Mouse (Mus musculus) liver, embryonic 14.5 days (tissue): ENCODE results near the gene Klhl29. TPM values are rescaled to one million over a fixed set of nuclear protein-coding genes. Genes with fewer than 3 reads are reported as not detected.

Experiments used
- ATAC-seq: fragments of 200-750 bp; cut with Nextera tagmentation; 2 replicates; pipeline ENCODE4 v1.8.0; 2017; ENCODE audit warnings: moderate number of reproducible peaks, mild to moderate bottlenecking, moderate library complexity; ENCODE audit not compliant: insufficient read depth
- DNase-seq, 3 experiments: peaks; one replicate each; pipeline ENCODE4 v3.0.0-alpha.2; 2012 to 2013; ENCODE audit warnings: low read depth in 3 of 3, low spot score in 3 of 3
- H3K27ac ChIP-seq: fragments of 300-500 bp; sonication (generic); 2 replicates; pipeline ENCODE4 v1.5.1; 2014; ENCODE audit warnings: moderate library complexity, mild to moderate bottlenecking, control low read depth, inconsistent platforms
- H3K27me3 ChIP-seq: fragments of 300-500 bp; sonication (generic); 2 replicates; pipeline ENCODE4 v1.6.1; 2014; ENCODE audit warnings: mild to moderate bottlenecking, low read length, moderate library complexity; ENCODE audit not compliant: control insufficient read depth, insufficient read depth
- H3K36me3 ChIP-seq: fragments of 300-500 bp; sonication (generic); replicated peaks from 2 replicates; pipeline ENCODE4 v1.6.1; 2014; ENCODE audit warnings: low read depth; ENCODE audit not compliant: control insufficient read depth, insufficient read depth
- H3K4me1 ChIP-seq, 2 experiments: fragments of 200-500 bp in 1 of 2; fragments of 300-500 bp in 1 of 2; sonication (generic) in 1 of 2; replicated peaks; 2 replicates each; pipeline ENCODE4 v1.6.1; 2012 to 2014; ENCODE audit warnings: antibody characterized with exemption in 1 of 2, inconsistent platforms in 1 of 2, low read length in 1 of 2; ENCODE audit not compliant: control insufficient read depth in 2 of 2, insufficient read depth in 2 of 2
- H3K4me2 ChIP-seq: fragments of 300-500 bp; sonication (generic); 2 replicates; pipeline ENCODE4 v1.6.1; 2014; ENCODE audit warnings: low read depth, mild to moderate bottlenecking, control low read depth, moderate library complexity
- H3K4me3 ChIP-seq, 2 experiments: fragments of 200-500 bp in 1 of 2; fragments of 300-500 bp in 1 of 2; sonication (generic) in 1 of 2; 2 replicates each; pipeline ENCODE4 v1.5.1; 2012 to 2014; ENCODE audit warnings: low read depth in 2 of 2, low read length in 2 of 2, mild to moderate bottlenecking in 2 of 2, control low read depth in 1 of 2, inconsistent platforms in 1 of 2, moderate library complexity in 1 of 2; ENCODE audit not compliant: insufficient read depth in 1 of 2
- H3K9ac ChIP-seq: fragments of 300-500 bp; sonication (generic); replicated peaks from 2 replicates; pipeline ENCODE4 v1.6.1; 2014; ENCODE audit warnings: mild to moderate bottlenecking, control low read depth, moderate library complexity
- H3K9me3 ChIP-seq: fragments of 300-500 bp; sonication (generic); 2 replicates; pipeline ENCODE4 v1.6.1; 2016; ENCODE audit warnings: low read length, mixed read lengths; ENCODE audit not compliant: control insufficient read depth
- CTCF ChIP-seq: IDR thresholded peaks from 2 replicates; pipeline ENCODE4 v1.5.1; 2016; ENCODE audit warnings: antibody characterized with exemption, low read depth, control low read depth
- EP300 ChIP-seq: IDR thresholded peaks from 2 replicates; pipeline ENCODE4 v1.6.1; 2016; ENCODE audit warnings: antibody characterized with exemption, low read depth
- WGBS: fragments of 180-500 bp; shearing (Covaris S2); extraction: QIAGEN DNeasy Blood & Tissue Kit; methylation state at CpG from one replicate; pipeline ENCODE4 v1.1.7; 2014; ENCODE audit not compliant: insufficient replicate concordance; 5-methylcytosine and 5-hydroxymethylcytosine counted together
- polyA plus RNA-seq, 2 experiments: library from polyadenylated mRNA; depleted of rRNA in 1 of 2; stranded (reverse) in 1 of 2; unstranded in 1 of 2; fragments of >200 nt; fragmentation: Nextera tagmentation in 1 of 2; extraction: Ambion mirVana in 1 of 2; gene quantifications; 2 replicates each; pipeline versions ENCODE4 v1.2.1 to v1.2.3; 2012 to 2014

Gene Klhl29
- polyA plus RNA-seq, 2 experiments = 0.06 to 0.11 TPM

DNA sequence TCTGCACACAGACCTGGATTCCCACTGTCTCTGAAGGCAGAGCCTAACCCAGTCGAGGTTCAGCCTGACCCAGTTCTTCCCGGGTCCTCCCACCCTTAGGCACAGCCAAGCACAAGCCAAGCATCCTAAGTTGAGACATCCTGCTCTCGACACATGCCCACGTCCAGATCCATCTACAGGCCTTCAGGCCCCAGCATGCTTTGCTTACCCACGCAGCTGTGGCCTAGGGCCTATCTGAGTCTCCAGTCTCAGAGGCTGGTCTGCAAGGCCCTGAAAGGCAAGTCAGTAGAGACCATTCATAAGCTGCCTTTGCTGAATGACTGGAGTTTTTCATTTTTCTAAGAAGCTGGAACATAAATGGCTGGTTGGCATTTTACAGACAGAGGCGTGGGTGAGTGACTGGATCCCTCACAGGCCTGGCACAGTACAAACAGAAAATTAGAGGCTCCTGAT lies 35.3 kb downstream of the Klhl29 start:
- ATAC-seq (no peak), DNase-seq (no peak)
- H3K27ac ChIP-seq = no peak overlapping the region
- H3K4me2 ChIP-seq = no peak overlapping the region
- no peaks in the 10 kb centered on the region for H3K27me3 ChIP-seq
- H3K4me1 ChIP-seq = no peaks in the 10 kb centered on the region
- no peaks in the 10 kb centered on the region for H3K9me3 ChIP-seq
- no peak overlapping the region for H3K9ac ChIP-seq
- 60% methylated on average over 6 of the region's 6 CpGs for WGBS
- no peak for TF ChIP-seq CTCF
- TF ChIP-seq EP300 = no peak
- H3K4me3 ChIP-seq = no peak overlapping the region
- no peaks in the 10 kb centered on the region for H3K36me3 ChIP-seq

DNA sequence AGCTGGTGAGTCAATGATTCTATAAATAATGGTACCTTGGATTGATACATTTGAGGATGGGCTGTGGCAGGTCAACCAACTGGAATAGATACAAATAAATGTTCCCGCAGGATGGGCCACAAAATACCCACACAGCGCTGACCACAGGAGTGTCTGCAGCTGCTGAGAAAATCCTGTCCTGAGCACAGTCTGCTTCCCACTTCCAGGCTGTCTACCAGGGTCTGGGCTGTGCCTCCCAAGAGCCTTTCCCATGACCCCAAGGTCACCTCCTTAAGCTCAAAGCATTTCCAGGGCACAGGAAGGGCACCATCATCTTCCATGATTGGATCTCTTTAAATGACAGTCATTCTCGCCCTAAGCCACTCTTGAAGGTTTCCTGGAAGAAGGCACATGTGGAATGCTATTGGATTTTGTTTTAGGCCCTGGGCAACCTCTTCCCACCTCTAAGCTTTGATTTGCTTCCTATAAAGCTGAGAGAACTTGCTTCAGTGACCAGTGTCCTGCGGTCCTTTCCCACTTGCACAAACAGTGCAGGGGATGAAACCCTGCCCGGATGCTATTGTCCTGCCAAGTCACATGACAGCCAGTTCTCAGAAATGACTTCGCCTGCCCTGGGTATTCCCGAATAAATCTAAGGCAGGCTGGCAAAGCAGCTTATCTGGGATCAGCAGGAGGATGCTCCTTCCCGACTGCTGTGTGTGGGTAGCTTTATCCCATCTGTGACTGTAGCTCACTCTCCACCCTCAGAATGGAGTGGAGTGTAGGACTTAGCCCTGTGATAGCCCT lies 38.4 kb downstream of the Klhl29 start:
- no peak for DNase-seq
- Histone ChIP-seq H3K27ac (no peak overlapping the region), H3K4me1 (no peaks in the 10 kb centered on the region), H3K9ac (no peak overlapping the region), H3K36me3 (no peaks in the 10 kb centered on the region), H3K27me3 (no peaks in the 10 kb centered on the region), H3K4me3 (no peak overlapping the region), H3K4me2 (no peak overlapping the region), H3K9me3 (no peaks in the 10 kb centered on the region)
- 46% methylated on average over 8 of the region's 8 CpGs for WGBS
- no peak for TF ChIP-seq EP300
- TF ChIP-seq CTCF = no peak
- no peak for ATAC-seq

DNA sequence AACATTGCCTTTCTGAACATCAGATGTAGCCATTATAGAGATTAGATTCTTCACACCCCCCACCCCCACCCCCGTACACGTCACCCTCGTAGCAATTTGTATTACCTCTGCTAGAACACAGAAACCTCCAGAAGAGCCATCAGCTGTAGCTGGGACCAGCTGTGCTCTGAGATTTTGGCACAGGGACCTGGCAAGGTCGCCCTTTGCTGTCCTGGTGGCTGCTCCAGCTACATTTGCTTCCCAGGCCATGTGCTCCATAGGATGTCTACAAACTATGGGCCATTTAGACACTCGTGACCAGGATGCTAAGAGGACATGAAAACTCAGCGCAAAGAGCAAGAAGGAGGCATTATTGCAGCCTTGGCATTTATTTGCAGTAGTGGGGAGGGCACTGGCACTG lies 39.2 kb downstream of the Klhl29 start:
- 59% methylated on average over 6 of the region's 6 CpGs for WGBS
- H3K9me3 ChIP-seq = no peaks in the 10 kb centered on the region
- no peaks in the 10 kb centered on the region for H3K36me3 ChIP-seq
- no peak overlapping the region for H3K4me3 ChIP-seq
- no peaks in the 10 kb centered on the region for H3K27me3 ChIP-seq
- no peak overlapping the region for H3K9ac ChIP-seq
- ATAC-seq = no peak
- H3K27ac ChIP-seq = no peak overlapping the region
- H3K4me2 ChIP-seq = no peak overlapping the region
- H3K4me1 ChIP-seq = no peaks in the 10 kb centered on the region
- no peak for TF ChIP-seq CTCF
- no peak for TF ChIP-seq EP300
- DNase-seq = no peak

DNA sequence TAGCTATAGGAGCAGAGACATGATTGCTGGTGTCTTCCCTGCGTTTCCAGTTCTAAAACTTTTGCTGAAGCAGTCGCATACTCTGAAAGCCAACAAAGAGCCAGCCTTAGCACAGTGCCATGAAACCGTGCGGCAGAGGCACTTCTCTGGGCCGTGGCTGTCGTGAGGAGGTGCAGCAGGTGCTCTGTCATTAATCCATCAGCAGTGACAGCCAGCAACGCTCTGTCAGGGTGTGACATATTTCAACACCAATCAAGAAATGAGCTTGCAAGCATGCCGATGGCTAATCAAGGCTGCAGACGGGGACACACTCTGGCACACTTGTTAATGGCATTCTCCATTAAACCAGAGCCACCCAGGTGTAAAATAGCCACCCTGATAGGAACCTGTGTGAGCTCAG lies 40.5 kb downstream of the Klhl29 start:
- Histone ChIP-seq H3K27ac (no peak overlapping the region), H3K27me3 (no peaks in the 10 kb centered on the region), H3K9ac (no peak overlapping the region), H3K36me3 (no peaks in the 10 kb centered on the region), H3K4me3 (no peak overlapping the region), H3K9me3 (no peaks in the 10 kb centered on the region), H3K4me2 (no peak overlapping the region), H3K4me1 (no peaks in the 10 kb centered on the region)
- no peak for DNase-seq
- WGBS = 58% methylated on average over 9 of the region's 9 CpGs
- ATAC-seq = no peak
- no peak for TF ChIP-seq EP300
- TF ChIP-seq CTCF = no peak

DNA sequence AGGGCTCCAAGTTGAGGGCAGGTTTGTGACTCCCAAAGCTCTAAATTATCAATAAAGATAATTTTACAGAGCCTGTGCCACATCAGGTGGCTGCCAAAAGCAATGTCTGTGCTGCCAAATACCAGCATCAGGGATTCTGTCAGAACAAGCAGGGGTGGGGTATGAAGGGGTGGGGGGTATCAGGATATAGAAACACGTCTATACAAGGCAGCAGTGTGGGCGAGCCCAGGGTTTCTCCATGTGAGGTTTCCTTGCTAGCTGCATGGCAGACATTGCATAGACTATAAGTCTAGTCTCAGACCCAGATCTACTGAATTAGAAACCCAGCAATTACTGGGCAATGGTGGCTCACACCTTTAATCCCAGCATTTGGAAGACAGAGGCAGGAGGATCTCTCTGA lies 41.3 kb downstream of the Klhl29 start:
- WGBS = 39% methylated on average over 2 of the region's 2 CpGs
- Histone ChIP-seq H3K4me2 (no peak overlapping the region), H3K27ac (no peak overlapping the region), H3K9me3 (no peaks in the 10 kb centered on the region), H3K9ac (no peak overlapping the region), H3K27me3 (no peaks in the 10 kb centered on the region), H3K4me3 (no peak overlapping the region), H3K36me3 (no peaks in the 10 kb centered on the region), H3K4me1 (no peaks in the 10 kb centered on the region)
- ATAC-seq (no peak), DNase-seq (no peak)
- TF ChIP-seq CTCF (no peak), EP300 (no peak)
